Mouse (Mus musculus) mature B cell (primary cell): ENCODE data around the gene Guk1.

Experiments
- in situ Hi-C: fragments of 300-500 bp; cut with MboI; formaldehyde crosslinking; loops from 2 replicates; pipeline ENCODE4 v1.14.3; 2019

Guk1 gene

DNA sequence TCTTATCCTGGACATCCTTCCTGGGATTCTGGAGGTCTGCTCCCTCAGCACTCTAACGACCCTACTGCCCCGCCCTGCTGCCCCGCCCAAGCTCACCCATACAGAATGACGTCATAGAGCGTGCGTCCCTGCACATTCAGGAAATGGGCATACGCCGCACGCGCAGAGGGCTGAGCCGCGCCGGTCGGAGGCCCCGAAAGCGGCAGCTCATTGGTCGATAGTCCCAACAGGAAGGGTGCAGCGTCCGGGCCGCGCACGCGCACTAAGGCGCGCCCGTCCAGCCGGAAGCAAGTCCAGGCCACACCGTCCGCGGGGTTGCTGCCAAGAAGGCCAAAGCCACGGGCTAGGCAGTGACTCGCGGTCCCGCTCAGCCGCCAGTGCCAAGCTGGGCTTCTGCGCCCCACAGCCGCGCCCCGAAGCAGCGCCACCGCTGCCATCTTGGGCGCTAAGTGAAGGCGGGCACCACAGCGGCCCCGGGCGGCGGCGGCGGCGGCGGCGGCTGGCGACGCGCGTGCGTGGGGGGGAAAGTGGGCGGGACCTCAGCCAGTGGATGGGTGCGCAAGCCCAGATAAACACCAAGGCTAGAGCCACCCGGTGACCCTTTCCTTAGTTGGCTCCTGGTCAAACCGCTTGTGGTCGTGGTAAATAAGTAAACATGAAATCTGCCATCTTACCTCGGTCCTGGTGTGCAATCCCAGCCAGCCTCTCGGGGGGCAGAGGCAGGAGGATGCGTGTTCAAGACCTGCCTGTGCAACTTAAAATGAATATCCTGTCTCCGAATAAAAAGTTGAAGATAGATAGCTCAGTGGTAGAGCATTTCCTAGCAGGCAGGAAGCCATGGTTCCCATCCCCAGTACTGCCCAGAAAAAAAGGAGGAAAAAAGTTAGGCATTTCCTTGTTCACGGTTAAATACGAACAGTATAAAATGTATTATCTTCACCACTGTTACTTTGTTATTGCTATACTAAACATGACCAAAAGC is 28.5 kb downstream of the Guk1 start, which contains the start of gene Iba57:
Gene Iba57, minus strand, starts transcription at position 485 of the 982 bp plus-strand sequence.
- in situ Hi-C loops = no loop called here

DNA sequence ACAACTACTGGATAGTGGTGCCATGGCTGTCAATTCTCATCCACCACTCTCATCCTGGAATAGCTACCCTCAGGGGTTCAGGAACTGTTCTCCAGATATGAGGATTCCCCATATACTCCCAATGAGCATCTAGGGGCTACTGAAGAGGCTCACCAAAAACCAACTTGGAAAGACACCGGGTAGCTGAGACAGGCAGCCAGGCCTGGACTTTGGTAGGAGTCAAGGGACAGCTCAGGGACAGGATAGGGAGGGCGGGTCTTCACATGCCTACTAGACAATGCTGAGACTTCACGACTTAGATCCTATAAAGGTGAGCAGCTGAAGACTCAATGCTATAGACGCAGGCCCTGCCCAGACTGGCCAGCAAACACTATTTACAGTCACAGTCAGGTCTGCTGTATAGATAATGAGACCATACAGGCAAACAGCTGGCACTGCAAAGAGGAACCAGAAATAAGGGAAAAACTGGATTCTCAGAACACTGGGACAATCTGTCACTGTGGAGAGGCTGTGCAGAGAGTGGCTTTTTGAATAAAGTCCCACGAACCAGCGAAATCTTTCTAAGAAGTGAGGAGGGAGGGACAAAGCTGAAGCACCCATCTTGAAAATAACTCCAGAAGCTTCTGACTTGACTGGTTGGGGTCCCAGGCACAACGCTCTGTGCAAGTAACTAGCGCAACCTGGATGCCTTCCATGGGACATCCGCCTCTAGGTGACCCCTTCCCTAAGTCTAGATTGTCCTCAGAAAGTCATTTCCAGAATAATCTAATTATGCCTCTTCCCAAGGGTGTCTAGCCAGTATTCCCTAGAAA is 29.4 kb downstream of the Guk1 start:
- in situ Hi-C loops = no loop called here

DNA sequence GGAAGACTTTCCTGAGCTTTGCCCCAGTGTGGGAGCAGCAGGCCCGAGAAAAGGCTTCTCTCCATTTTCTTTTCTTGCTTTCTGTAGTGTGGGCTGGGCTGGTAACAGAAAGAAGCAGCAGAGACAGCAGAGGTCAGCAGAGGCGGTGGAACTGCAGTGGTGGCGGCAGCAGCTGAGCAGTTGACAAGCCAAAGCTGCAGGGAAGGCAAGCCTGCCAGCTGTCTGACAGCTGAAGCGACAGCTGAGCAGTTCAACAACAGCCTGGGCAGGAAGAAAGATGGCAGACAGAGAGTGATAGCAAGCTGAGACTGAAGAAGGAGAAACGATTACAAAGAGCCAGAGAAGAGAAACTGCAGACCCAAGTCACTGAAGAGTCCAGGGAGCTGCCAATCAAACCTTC is 30.6 kb downstream of the Guk1 start:
- in situ Hi-C loops = no loop called here

DNA sequence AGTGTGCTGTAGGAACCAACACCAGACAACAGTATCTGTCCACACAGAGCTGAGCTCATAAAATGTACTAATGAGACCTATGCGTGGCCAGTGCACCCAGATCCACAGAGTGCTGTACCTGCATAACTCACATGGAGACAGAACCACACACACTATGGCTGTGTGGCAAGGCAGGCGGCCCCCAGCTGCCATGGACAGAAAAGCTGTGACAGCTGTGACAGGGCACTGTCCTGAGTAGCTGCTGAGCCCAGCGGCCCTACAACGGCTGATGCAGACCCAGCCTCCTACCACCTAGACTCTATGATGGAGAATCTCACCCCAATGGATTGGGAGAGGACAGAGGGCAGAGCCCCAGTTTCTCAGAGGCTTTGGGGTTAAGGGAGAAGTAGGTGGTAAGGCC is 32.5 kb downstream of the Guk1 start:
- in situ Hi-C loops = no loop called here

DNA sequence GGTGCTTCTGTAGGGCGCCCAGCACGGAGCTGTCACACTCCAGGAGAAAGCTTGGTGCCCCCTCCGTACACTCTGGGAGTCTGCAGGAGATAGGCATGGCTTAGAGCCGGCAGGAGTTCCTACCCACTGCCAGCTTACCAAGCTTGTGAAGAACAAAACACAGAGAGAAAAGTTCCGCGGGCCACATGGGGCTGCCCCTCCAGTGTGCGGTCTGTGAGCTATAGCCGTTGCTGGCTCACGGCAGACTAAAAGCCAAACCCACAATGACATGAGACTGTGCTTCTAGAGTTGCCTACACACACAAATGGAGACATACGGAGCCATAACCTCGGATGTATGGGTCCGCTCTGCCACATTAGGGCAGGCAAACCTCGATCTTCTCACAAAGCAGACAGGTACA is 32.9 kb downstream of the Guk1 start:
- in situ Hi-C loops = no loop called here

DNA sequence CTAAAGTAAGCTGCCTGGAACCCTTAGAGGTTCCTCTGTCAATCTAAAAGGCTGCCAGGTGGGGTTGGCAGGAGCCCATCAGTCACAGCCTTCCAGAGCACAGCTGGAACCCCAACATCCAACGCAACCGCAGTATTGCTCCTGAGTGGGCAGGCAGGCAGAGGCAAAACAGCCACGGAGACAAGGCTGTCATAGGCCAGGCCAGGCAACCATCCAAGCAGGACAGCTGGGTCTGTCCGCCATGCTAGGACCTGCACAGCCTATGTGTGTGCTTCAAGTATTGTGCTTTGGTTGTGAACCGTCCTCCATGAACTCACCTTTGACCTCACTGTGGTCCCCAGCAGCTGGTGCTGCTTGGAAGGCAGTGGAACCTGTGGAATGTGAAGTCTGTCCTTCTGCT is 36.1 kb downstream of the Guk1 start:
- in situ Hi-C loops = no loop called here

DNA sequence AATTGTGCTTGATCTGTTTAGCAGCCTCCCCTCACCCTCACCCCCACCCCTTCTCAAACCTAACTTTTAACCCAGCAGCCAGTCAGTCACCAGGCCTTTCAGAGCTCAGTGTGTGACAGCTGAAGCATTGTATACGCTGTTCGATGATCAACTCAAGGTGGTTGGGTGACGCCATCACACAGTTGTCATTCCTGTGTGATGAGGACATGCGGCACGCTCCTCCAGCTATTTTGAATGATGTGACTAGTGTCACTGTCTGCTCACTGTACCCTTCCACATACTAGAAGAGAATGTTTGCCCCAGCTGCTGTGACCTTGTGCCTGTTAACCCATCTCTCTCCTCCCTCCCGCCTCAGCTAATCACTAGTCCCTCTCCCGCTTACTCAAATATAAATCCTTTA is 37.8 kb downstream of the Guk1 start:
- in situ Hi-C loops = no loop called here

DNA sequence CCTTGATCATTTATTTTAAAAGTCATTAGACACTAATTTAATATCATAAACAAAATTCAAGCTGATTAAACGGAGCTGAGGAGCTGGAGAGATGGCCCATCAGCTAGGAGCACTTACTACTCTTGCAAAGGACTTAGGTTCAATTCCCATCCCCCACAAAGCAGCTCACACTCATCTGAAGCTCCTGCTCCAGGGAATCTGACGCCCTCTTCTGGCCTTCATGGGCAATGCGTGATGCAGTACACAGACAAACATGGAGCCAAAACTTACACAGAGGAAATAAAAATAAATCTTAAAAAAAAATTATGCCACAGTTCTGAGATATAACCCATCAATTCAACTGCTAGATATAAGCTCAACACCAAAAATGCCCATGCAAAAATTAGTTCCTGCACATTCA is 40.3 kb downstream of the Guk1 start:
- in situ Hi-C loops = no loop called here

DNA sequence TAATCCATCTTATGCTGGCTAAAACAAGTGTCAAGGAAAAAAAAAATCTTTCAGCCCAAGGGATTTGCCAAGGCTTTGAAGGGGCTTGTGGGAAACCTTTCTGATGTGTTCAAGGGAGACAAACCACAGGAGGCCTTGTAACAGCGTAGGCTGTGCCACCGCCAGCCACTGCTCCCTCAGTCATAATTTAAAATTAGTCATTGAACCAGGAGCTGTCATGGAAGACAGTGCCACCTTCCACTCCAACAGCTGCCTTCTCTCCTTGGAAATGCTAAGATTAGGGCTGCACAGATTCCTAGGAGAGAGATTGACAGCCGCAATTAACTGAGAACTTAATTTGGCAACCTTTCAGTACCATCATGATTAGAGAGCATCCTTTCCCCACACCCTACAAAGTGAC is 42.7 kb downstream of the Guk1 start:
- in situ Hi-C loops = no loop called here

DNA sequence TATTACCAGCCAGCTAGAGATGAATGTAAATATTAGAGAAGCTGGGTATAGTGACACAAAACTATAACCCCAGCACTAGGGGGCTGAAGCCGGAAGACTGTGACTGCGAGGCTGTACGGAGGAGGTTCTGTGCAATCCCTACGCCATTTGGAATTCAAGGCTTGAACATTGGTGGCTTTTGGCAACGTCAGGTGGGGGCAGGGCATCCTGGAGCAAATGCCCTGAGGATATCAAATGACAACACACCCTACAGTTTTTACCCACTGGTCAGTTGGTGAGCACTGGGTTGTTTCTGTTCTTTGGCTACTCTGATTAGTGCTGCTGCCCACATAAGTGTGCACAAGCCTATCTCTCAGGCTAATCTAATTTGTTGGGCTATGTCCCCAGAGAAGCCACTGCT is 49.0 kb downstream of the Guk1 start:
- in situ Hi-C loops = no loop called here

DNA sequence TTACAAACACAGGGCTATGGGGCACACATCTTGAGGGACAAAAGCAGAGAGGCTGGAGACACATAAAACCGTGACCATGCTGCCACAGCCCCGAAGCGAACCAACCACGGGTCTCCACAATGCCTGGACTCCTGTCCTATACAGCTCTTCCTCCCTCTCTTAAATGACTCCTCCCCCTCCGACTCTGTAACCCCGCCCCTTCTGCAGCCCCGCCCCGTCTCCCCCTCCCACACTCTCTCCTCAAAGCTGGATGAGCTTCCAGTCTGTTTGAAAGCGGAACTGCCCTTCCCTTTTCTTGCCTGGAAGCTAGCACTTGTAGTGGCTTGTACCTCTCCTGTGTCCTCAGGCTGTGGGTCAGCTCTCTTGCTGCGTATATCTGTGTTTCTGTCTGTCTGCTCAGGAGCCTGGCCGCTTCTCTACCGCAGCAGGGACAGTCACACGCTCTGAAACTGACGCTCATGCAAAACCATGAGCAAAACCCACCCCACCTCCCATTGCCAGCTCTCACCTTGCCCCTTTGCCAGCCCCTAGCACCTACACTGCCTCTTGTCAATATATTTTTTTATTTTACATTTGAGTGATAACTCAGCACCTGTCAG is 50.1 kb downstream of the Guk1 start:
- in situ Hi-C loops = no loop called here

DNA sequence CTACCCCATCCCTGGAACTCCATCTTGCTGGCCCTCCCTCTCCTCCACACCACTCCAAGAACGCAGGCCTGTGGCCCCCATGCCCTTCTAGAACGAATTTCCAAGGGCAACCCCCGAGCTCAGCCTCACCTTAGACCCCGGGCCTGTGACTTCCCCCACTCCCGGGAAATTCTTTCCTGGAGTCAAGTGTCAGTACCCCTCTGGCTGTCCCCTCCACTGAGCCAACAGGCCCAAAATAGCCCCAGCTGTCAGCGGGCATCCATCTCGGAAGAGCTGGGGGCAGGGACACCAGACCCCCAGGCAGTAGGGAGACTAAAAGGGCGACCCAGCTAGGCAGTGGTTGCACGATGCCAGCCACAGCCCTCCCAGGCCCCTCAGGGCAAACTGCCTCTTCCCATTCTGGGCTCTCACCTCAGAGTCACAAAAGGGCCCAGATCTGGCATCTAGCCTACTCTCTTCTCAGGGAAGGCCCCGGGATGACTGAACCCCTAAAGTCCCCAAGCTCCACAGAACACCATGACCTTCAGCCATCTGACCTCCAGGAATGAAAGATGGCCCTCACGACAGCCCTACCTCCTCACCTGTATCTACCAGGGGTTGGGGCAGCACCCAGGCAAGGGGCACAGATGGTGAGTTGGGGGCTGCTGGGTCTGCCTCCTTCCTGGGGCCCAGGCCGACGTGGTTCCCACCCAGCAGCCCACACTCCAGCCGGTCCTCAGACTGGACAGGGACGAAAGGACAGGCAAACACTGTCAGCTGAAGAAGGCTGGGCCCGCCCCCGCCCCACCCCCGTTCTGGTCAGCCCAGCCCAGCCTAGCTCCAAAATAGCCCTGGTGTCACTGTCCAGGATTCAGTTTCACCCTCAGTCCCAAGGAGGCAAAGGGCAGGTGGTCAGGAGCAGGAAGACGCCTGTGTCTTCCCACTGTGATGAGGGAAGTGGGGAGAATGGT is 53.2 kb downstream of the Guk1 start:
- in situ Hi-C loops = no loop called here

DNA sequence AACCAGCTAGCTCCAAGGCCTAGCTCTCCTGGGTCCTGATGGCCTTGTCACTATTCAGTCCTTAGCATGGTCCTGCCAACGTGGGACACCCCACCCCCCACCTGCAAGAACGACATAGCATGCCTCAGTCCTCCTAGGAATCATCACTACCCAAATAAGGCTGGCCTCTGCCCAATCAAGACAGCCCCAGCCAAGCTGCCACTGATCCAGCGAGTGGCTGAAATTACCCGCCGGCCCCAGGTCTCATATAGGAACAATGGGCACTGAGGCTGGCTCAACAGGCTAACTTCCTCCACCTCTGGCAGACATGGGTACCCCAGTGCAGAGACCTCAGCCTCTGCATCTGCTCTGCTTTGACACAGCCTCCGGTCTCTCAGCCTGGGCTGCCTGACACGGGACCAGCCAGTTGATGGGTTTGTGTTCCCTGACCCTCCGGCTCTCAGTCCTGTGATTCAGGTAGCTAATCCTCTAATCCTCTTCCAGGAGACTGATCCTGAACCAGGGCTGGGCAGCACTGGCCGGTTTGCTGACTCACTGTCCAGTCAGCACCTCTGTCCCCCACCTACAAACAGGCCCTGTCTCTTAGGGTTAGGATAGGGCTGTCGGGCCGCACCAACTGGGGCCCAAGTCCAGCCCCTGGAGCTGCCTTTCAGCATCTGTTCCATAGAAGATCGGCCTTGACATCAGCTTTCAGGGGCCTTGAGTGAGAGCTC is 54.9 kb downstream of the Guk1 start:
- in situ Hi-C loops = no loop called here

DNA sequence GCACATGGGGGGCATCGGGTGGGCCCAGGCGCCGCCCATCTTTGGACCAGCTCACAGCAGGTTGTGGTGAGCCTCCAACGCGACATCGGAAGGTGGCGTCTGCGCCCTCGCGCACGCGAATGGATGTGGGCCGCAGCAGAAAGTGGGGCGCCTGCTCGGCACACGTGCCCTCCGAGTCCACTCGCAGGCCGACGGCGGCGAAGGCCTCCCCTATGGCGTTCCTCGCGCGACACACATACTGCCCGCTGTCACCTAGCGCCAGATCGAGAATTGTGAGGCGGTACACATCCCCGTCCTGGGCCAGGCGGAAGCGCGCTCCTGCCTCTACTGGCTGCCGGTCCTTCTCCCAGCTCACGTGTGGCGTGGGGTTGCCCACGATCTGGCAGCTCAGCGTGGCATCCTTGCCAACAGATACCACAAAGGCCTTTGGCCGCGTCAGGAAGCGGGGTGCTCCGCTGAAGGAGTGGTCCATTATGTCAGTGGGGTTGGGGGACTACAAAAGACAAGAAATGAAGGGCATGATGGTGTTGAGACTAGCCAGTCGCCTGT is 56.0 kb downstream of the Guk1 start, which contains the start of gene Obscn:
Gene Obscn, minus strand, starts transcription at position 499 of the 549 bp plus-strand sequence.
- in situ Hi-C loops = no loop called here

DNA sequence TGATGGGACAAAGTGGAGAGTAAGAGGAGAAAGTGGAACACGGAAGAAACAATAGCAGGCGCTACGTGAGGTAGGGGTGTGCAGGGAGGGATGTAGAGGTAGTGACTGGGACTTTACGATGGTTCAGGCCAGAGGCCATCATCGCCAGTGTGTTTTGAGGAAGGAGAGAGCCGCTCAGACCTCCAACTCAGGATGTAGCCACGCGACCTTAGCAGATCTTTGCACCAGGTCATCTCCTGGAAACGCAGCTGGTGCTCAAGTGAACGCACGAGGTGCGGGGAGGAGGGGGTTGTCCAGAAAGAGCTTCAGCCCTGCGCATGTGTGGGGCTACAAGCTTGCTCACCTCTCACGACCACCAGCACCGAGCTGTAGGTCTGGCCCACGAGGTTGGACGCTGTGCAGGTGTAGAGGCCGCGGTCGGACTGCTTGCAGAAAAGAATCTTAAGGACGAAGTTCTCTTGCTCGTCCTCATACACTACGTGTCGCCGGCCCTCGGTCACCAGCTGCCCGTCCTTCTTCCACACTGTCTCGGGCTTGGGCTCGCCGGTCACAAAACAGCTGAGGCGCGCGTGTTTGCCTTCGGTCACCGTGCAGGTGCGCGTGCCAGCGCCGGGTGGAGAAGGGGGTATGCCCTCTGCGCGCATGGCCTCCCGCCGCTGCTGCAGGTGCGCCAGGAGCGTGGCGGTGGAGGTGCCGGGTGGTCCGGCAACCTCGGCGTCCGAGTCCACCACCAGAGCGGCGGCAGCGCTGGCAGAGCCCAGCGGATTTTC is 56.8 kb downstream of the Guk1 start:
- in situ Hi-C loops = no loop called here

DNA sequence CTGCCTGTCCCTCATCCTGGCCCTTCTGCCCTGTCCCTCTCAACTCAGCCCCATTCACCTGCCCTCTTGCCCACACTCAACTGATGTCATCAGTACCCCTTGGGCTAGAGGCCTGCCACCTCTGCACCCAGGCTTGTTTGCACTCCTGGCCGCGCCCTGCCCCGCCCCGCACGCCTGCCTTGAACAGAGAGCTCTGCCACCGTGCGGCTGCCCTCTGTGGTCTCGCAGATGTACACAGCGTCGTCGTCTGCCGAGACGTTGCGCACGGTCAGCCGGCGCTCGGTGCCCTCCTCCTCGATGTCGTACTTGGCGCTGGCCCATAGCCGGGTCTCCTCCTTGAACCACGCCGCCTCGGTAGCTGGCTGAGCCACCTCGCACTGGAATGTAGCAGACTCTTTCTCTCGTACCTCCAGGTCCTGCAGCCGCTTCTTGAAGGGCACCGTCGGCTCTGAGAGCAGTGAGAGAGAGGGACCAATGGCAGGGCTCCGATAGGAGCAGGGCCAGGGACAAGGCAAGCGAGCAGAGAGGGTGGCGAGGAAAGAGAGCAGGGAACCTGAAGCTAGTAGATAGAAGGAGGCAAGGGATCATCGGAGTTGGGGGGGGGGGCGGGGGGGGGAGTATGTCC is 57.5 kb downstream of the Guk1 start:
- in situ Hi-C loops = no loop called here
